Mouse (Mus musculus): ENCODE measurements around the gene Vmn1r178. TPM values are rescaled to one million over a fixed set of nuclear protein-coding genes. Genes with fewer than 3 reads are reported as not detected.
"Not testable (repeated sequence)": the region's sequence is repeated elsewhere in the genome, so short reads cannot be mapped to it uniquely, and the experiment has no call there.

The Vmn1r178 gene
- total RNA-seq (2021), result not detected
- long read RNA-seq, experiment 1, result 0 reads
- long read RNA-seq, experiment 2, result 0 reads

GRCm38 (mm10) chr7:23891709-23892108 is at the start of gene Vmn1r178:
Vmn1r178 (plus strand) TSS chr7:23892009.
- no peak for DNase-seq

DNA sequence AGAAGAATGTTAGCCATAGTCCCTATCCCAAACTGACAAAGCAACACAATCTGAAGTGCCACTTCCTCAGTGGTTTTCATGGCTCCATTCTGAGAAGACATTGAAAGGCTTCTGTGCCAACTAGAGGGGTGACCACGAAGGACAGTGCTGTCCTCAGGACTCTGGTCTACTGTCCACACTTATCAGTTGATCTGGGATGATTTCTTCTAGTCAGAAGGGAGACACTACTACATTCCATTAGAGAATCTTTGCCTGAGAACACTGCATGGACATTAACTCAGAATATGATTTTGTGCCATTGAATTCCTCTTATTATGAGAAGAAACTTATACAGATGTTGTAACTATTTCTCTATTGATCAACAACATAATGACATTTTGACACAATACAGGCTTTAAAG is 25.5 kb upstream of the Vmn1r178 start, which contains the start of gene Vmn1r177:
TSS of gene Vmn1r177 (minus strand) at position 101 of the 400 bp plus-strand sequence.
- DNase-seq, result not testable (repeated sequence)

DNA sequence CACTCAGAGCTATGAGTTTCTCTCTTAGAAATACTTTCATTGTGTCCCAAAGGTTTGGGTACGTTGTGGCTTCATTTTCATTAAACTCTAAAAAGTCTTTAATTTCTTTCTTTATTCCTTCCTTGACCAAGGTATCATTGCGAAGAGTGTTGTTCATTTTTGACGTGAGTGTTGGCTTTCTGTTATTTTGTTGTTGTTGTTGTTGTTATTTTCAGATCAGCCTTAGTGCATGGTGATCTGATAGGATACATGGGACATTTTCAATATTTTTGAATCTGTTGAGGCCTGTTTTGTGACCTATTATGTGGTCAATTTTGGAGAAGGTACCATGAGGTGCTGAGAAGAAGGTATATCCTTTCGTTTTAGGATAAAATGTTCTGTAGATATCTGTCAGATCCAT is 14.9 kb upstream of the Vmn1r178 start:
- not testable (repeated sequence) for DNase-seq

GRCm38 (mm10) chr7:23926678-23927077 is 34.9 kb downstream of the Vmn1r178 start, which contains the start of gene Vmn1r179:
Vmn1r179 (plus strand) TSS chr7:23926978.
- DNase-seq, result no peak

Other genes starting within 250 kb of the Vmn1r178 start
- not detected for gene Vmn1r172, start 233.7 kb upstream of the Vmn1r178 start, total RNA-seq (2021)
- not detected for gene Vmn1r173, start 191.3 kb upstream of the Vmn1r178 start, total RNA-seq (2021)
- not detected for gene Vmn1r174, start 139.7 kb upstream of the Vmn1r178 start, total RNA-seq (2021)
- gene Vmn1r175, start 81.4 kb upstream of the Vmn1r178 start, total RNA-seq (2021), result not detected
- gene Vmn1r176, start 54.6 kb upstream of the Vmn1r178 start, total RNA-seq (2021), result not detected
- gene Vmn1r177, start 25.6 kb upstream of the Vmn1r178 start, total RNA-seq (2021), result not detected
- not detected for gene Vmn1r179, start 35.0 kb downstream of the Vmn1r178 start, total RNA-seq (2021)
- gene Vmn1r180, start 58.6 kb downstream of the Vmn1r178 start, total RNA-seq (2021), result not detected
- not detected for gene Vmn1r181, start 82.6 kb downstream of the Vmn1r178 start, total RNA-seq (2021)
- gene V1rd19, start 109.7 kb downstream of the Vmn1r178 start, total RNA-seq (2021), result not detected
- gene Vmn1r183, start 161.2 kb downstream of the Vmn1r178 start, total RNA-seq (2021), result not detected
- 1 to 10 TPM; 6.4 to 7.0 TPM for gene Zfp180, start 189.9 kb downstream of the Vmn1r178 start, total RNA-seq (2021)
- 1 to 10 TPM; 2.8 to 4.1 TPM for gene Zfp112, start 220.3 kb downstream of the Vmn1r178 start, total RNA-seq (2021)
- 1 to 10 TPM; 5.1 to 7.5 TPM for gene Zfp235, start 242.2 kb downstream of the Vmn1r178 start, total RNA-seq (2021)